Mouse (Mus musculus): ENCODE data around the gene Gm10251. TPM values are rescaled to one million over a fixed set of nuclear protein-coding genes. Genes with fewer than 3 reads are reported as not detected.
A peak's percentile ranks its signal among the peaks of the same experiment; 100 is the strongest.
"Not testable (repeated sequence)": the region's sequence is repeated elsewhere in the genome, so short reads cannot be mapped to it uniquely, and the experiment has no call there.

The Gm10251 gene
- not detected in 2 replicates for polyA plus RNA-seq (2014; fragmentation: Nextera tagmentation; extraction: Ambion mirVana)

- not testable (repeated sequence) for H3K4me1 ChIP-seq (ENCODE audit: control insufficient read depth, insufficient read depth, low read length); H3K4me3 ChIP-seq (ENCODE audit: low read depth, low read length); H3K9me3 ChIP-seq (ENCODE audit: control insufficient read depth, low read length); H3K27me3 ChIP-seq (ENCODE audit: control insufficient read depth, insufficient read depth, low read length); H3K27ac ChIP-seq (ENCODE audit: low read depth, low read length); ATAC-seq (ENCODE audit: low read depth); H3K36me3 ChIP-seq (ENCODE audit: control insufficient read depth, insufficient read depth, low read length); H3K4me2 ChIP-seq (ENCODE audit: low read depth, low read length); H3K9ac ChIP-seq (replicated peaks; ENCODE audit: low read depth, low read length)
- no CpG with 5 or more reads among the region's 1 CpGs for WGBS
Measured at GRCm38 (mm10) chr14:6684070-6684469, at the start of gene Gm10251. Gene Gm10251, minus strand, starts transcription at chr14:6684170.

GRCm38 (mm10) chr14:6720151-6720550 lies 36.2 kb upstream of the Gm10251 start, which contains the start of gene Gm8050:
Gene Gm8050, minus strand, starts transcription at chr14:6720251.
- not testable (repeated sequence) for H3K27ac ChIP-seq (ENCODE audit: low read depth, low read length); H3K9me3 ChIP-seq (ENCODE audit: control insufficient read depth, low read length); H3K9ac ChIP-seq (replicated peaks; ENCODE audit: low read depth, low read length); H3K4me2 ChIP-seq (ENCODE audit: low read depth, low read length); H3K36me3 ChIP-seq (ENCODE audit: control insufficient read depth, insufficient read depth, low read length); H3K4me1 ChIP-seq (ENCODE audit: control insufficient read depth, insufficient read depth, low read length); H3K4me3 ChIP-seq (ENCODE audit: low read depth, low read length); ATAC-seq (ENCODE audit: low read depth); H3K27me3 ChIP-seq (ENCODE audit: control insufficient read depth, insufficient read depth, low read length)
- WGBS, result no CpG with 5 or more reads among the region's 2 CpGs

- 50% methylated on average over 1 of the region's 2 CpGs for WGBS
- H3K9ac ChIP-seq (replicated peaks; ENCODE audit: low read depth, low read length); H3K36me3 ChIP-seq (ENCODE audit: control insufficient read depth, insufficient read depth, low read length); H3K4me2 ChIP-seq (ENCODE audit: low read depth, low read length); H3K27me3 ChIP-seq (ENCODE audit: control insufficient read depth, insufficient read depth, low read length); H3K27ac ChIP-seq (ENCODE audit: low read depth, low read length); H3K4me3 ChIP-seq (ENCODE audit: low read depth, low read length); H3K4me1 ChIP-seq (ENCODE audit: control insufficient read depth, insufficient read depth, low read length); ATAC-seq (ENCODE audit: low read depth); H3K9me3 ChIP-seq (ENCODE audit: control insufficient read depth, low read length): not testable (repeated sequence)
Measured at GRCm38 (mm10) chr14:6622318-6622717, 61.7 kb downstream of the Gm10251 start, which contains the start of gene Gm3460. Gene Gm3460, minus strand, starts transcription at chr14:6622418.

- ATAC-seq (ENCODE audit: low read depth); H3K4me3 ChIP-seq (ENCODE audit: low read depth, low read length); H3K36me3 ChIP-seq (ENCODE audit: control insufficient read depth, insufficient read depth, low read length); H3K4me1 ChIP-seq (ENCODE audit: control insufficient read depth, insufficient read depth, low read length); H3K27me3 ChIP-seq (ENCODE audit: control insufficient read depth, insufficient read depth, low read length); H3K27ac ChIP-seq (ENCODE audit: low read depth, low read length); H3K4me2 ChIP-seq (ENCODE audit: low read depth, low read length); H3K9ac ChIP-seq (replicated peaks; ENCODE audit: low read depth, low read length); H3K9me3 ChIP-seq (ENCODE audit: control insufficient read depth, low read length): not testable (repeated sequence)
- no CpG with 5 or more reads among the region's 1 CpGs for WGBS
Measured at GRCm38 (mm10) chr14:6606436-6606835, 77.5 kb downstream of the Gm10251 start.

DNA sequence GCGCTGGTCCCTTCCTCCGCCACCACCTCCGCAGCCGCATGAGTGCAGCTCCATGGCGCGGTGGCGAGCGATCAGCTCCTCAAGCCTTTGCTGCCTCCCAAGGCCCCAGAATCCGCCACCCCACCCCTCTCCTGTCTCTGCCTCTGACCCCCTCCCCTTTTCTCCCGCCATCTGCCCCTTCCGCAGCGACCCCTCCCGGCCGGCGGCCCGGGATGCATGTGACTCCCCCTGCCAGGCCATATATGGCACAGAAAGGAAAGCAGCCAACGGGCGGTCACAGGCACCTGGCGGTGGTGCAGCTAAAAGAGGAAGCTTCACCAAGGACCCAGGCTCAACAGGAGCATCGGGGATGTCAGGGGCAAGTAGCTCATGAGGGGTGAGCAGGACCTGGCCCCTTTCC lies 79.0 kb downstream of the Gm10251 start:
- 5% methylated on average over 8 of the region's 20 CpGs for WGBS
- H3K27ac ChIP-seq (ENCODE audit: low read depth, low read length); H3K9me3 ChIP-seq (ENCODE audit: control insufficient read depth, low read length); H3K4me1 ChIP-seq (ENCODE audit: control insufficient read depth, insufficient read depth, low read length); H3K27me3 ChIP-seq (ENCODE audit: control insufficient read depth, insufficient read depth, low read length); ATAC-seq (ENCODE audit: low read depth); H3K36me3 ChIP-seq (ENCODE audit: control insufficient read depth, insufficient read depth, low read length); H3K9ac ChIP-seq (replicated peaks; ENCODE audit: low read depth, low read length): not testable (repeated sequence)
- Histone ChIP-seq H3K4me3 (ENCODE audit: low read depth, low read length) (peak overlapping the region; percentile 26), H3K4me2 (ENCODE audit: low read depth, low read length) (peak overlapping the region; percentile 57)

GRCm38 (mm10) chr14:6604551-6604950 lies 79.4 kb downstream of the Gm10251 start:
- not testable (repeated sequence) for H3K27me3 ChIP-seq (ENCODE audit: control insufficient read depth, insufficient read depth, low read length); ATAC-seq (ENCODE audit: low read depth); H3K9me3 ChIP-seq (ENCODE audit: control insufficient read depth, low read length); H3K4me1 ChIP-seq (ENCODE audit: control insufficient read depth, insufficient read depth, low read length); H3K36me3 ChIP-seq (ENCODE audit: control insufficient read depth, insufficient read depth, low read length); H3K27ac ChIP-seq (ENCODE audit: low read depth, low read length); H3K9ac ChIP-seq (replicated peaks; ENCODE audit: low read depth, low read length)
- WGBS, result 11% methylated on average over 15 of the region's 20 CpGs
- peak overlapping the region; percentile 26 for H3K4me3 ChIP-seq (ENCODE audit: low read depth, low read length)
- peak overlapping the region; percentile 57 for H3K4me2 ChIP-seq (ENCODE audit: low read depth, low read length)

DNA sequence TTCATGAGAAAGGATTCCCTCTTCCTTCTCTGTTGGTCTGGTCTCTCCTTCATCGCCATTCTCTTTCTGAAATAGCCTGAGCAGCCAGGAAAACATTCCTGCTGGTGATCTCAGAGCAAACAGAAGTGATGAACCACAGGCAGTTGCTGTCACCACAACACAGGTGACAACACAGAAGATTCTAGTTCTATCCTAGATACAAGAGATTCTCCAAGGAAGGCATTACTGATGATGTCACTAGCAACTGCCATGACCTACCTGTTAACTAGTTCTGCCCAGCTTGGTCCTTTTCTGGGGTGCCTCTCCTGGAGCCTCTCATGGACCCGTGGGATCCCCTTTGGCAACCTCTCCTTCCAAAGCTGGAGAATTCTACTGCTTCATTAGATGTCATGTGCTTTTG lies 93.5 kb downstream of the Gm10251 start, which contains the start of gene Gm3629:
Gene Gm3629, minus strand, starts transcription at position 101 of the 400 bp plus-strand sequence.
- not testable (repeated sequence) for ATAC-seq (ENCODE audit: low read depth); H3K4me2 ChIP-seq (ENCODE audit: low read depth, low read length); H3K4me3 ChIP-seq (ENCODE audit: low read depth, low read length); H3K9me3 ChIP-seq (ENCODE audit: control insufficient read depth, low read length); H3K27ac ChIP-seq (ENCODE audit: low read depth, low read length); H3K27me3 ChIP-seq (ENCODE audit: control insufficient read depth, insufficient read depth, low read length); H3K36me3 ChIP-seq (ENCODE audit: control insufficient read depth, insufficient read depth, low read length); H3K9ac ChIP-seq (replicated peaks; ENCODE audit: low read depth, low read length); H3K4me1 ChIP-seq (ENCODE audit: control insufficient read depth, insufficient read depth, low read length)
- WGBS, result 67% methylated on average over 1 of the region's 2 CpGs

Other genes with a start within 250 kb of the Gm10251 start
- not detected in 2 replicates for gene Gm3594, start 239.6 kb downstream of the Gm10251 start, polyA plus RNA-seq (2014; fragmentation: Nextera tagmentation; extraction: Ambion mirVana)
- not detected in 2 replicates for gene Gm8356, start 146.9 kb downstream of the Gm10251 start, polyA plus RNA-seq (2014; fragmentation: Nextera tagmentation; extraction: Ambion mirVana)
- gene Gm3629, start 93.6 kb downstream of the Gm10251 start, polyA plus RNA-seq (2014; fragmentation: Nextera tagmentation; extraction: Ambion mirVana), result 0.53 and 1.6 TPM in 2 replicates
- 0.78 TPM in 1 of 2 replicates, not detected in the other for gene Gm3460, start 61.8 kb downstream of the Gm10251 start, polyA plus RNA-seq (2014; fragmentation: Nextera tagmentation; extraction: Ambion mirVana)
- not detected in 2 replicates for gene Gm8050, start 36.1 kb upstream of the Gm10251 start, polyA plus RNA-seq (2014; fragmentation: Nextera tagmentation; extraction: Ambion mirVana)
- gene Gm3636, start 58.2 kb upstream of the Gm10251 start, polyA plus RNA-seq (2014; fragmentation: Nextera tagmentation; extraction: Ambion mirVana), result 17.7 and 19.6 TPM in 2 replicates
- gene Gm8362, start 90.2 kb upstream of the Gm10251 start, polyA plus RNA-seq (2014; fragmentation: Nextera tagmentation; extraction: Ambion mirVana), result not detected in 2 replicates
- not detected in 2 replicates for gene Gm3642, start 156.1 kb upstream of the Gm10251 start, polyA plus RNA-seq (2014; fragmentation: Nextera tagmentation; extraction: Ambion mirVana)
- gene Gm3667, start 205.8 kb upstream of the Gm10251 start, polyA plus RNA-seq (2014; fragmentation: Nextera tagmentation; extraction: Ambion mirVana), result 10.6 and 13.4 TPM in 2 replicates

Data from neural tube, embryonic 14.5 days (tissue).